Mouse (Mus musculus) C2C12 (cell line): ENCODE results near the gene Sh3glb2. TPM values are rescaled to one million over a fixed set of nuclear protein-coding genes. Genes with fewer than 3 reads are reported as not detected.

ENCODE experiments used
- H3K27me3 ChIP-seq: one replicate; pipeline ENCODE4 v1.6.1; 2011; ENCODE audit not compliant: control insufficient read depth, insufficient read depth, insufficient read length
- H3K36me3 ChIP-seq: one replicate; pipeline ENCODE4 v1.6.1; 2011; ENCODE audit not compliant: control insufficient read depth, insufficient read depth
- H3K4me3 ChIP-seq: one replicate; pipeline ENCODE4 v1.5.1; 2011; ENCODE audit warnings: mild to moderate bottlenecking, control low read depth; ENCODE audit not compliant: poor library complexity, insufficient read depth, severe bottlenecking
- H3K79me2 ChIP-seq: one replicate; pipeline ENCODE4 v1.6.1; 2011; ENCODE audit not compliant: control insufficient read depth, insufficient read depth
- H3K79me3 ChIP-seq: one replicate; pipeline ENCODE4 v1.6.1; 2011; ENCODE audit warnings: low read depth, control low read depth
- H3ac ChIP-seq: one replicate; pipeline ENCODE3; 2011; ENCODE audit warnings: low read depth; ENCODE audit not compliant: control insufficient read depth, insufficient read length
- CEBPB ChIP-seq: IDR thresholded peaks from one replicate; pipeline ENCODE4 v1.6.1; 2011; ENCODE audit warnings: low read depth, mild to moderate bottlenecking, control low read depth, moderate library complexity
- CTCF ChIP-seq: IDR thresholded peaks from one replicate; pipeline ENCODE4 v1.5.1; 2011; ENCODE audit not compliant: control insufficient read depth, insufficient read depth, insufficient read length
- FOSL1 ChIP-seq: IDR thresholded peaks from one replicate; pipeline ENCODE4 v1.8.0; 2011; ENCODE audit warnings: mild to moderate bottlenecking, low read length; ENCODE audit not compliant: poor library complexity, insufficient read depth, severe bottlenecking
- MAX ChIP-seq: IDR thresholded peaks from one replicate; pipeline ENCODE4 v1.6.1; 2011; ENCODE audit warnings: mild to moderate bottlenecking, control low read depth
- MYOD1 ChIP-seq: IDR thresholded peaks from one replicate; pipeline ENCODE4 v1.6.1; 2011; ENCODE audit warnings: low read depth; ENCODE audit not compliant: control insufficient read depth, insufficient read length
- MYOG ChIP-seq: IDR thresholded peaks from one replicate; pipeline ENCODE4 v1.6.1; 2011; ENCODE audit not compliant: control insufficient read depth, insufficient read length; ENCODE audit errors: extremely low read depth
- USF1 ChIP-seq: IDR thresholded peaks from one replicate; pipeline ENCODE4 v1.6.1; 2011; ENCODE audit warnings: low read depth, mild to moderate bottlenecking, control low read depth, moderate library complexity
- polyA plus RNA-seq: library from polyadenylated mRNA; unstranded; fragments of >200 nt; fragmentation: generic; extraction: Trizol; gene quantifications from one replicate; pipeline ENCODE4 v1.2.1, GENCODE M21; 2012; ENCODE audit warnings: missing spikeins

Gene Sh3glb2
- polyA plus RNA-seq, 1 experiment: 60.0 TPM

DNA sequence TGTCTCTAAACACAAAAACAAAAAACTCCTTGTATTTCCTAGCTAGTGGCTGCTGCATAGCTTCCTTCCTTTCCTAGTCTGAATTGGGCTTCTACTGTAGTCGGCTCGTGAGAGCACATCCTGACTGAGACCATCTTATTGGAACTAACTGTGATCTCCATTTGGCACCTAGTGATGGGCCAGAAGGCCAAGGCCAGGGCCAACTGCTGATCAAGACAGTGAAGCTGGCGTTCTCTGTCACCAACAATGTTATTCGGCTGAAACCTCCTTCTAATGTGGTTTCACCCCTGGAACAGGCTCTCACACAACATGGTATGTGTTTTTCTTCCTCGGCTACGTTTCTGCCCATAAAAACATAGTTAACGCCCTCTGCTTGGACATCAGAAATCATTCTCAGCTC lies 31.9 kb downstream of the Sh3glb2 start:
- no peak for TF ChIP-seq CTCF
- Histone ChIP-seq H3K79me2 (no peaks in the 10 kb centered on the region), H3K36me3 (peaks cover 93% of the 10 kb centered on the region), H3K79me3 (no peaks in the 10 kb centered on the region), H3K27me3 (no peaks in the 10 kb centered on the region), H3K4me3 (no peak overlapping the region), H3ac (no peak overlapping the region)

DNA sequence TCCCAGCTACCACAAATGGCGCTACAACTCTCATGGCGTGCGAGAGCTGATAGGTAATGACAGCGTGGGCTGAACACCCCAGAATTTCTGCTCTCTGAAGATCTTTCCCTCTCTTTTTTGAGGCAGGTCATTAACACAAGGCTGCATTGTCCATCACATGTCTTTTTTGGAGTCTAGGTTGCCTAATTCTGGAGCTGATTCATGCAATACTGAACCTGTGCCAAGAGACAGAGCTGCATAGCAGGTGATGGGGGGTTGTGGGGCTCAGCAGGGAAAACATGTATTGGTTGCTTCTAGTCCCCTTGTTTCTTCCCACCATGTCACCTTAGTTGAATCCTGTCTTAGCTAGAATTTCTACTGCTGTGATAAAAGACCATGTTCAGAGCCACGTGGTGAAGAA lies 33.8 kb downstream of the Sh3glb2 start:
- H3ac ChIP-seq: no peak overlapping the region
- no peaks in the 10 kb centered on the region for H3K27me3 ChIP-seq
- H3K79me2 ChIP-seq: no peaks in the 10 kb centered on the region
- peaks cover 96% of the 10 kb centered on the region for H3K36me3 ChIP-seq
- H3K4me3 ChIP-seq: no peak overlapping the region
- no peak for TF ChIP-seq MYOD1
- no peak for TF ChIP-seq USF1
- no peak for TF ChIP-seq CEBPB
- no peak for TF ChIP-seq FOSL1
- TF ChIP-seq MYOG: no peak
- TF ChIP-seq MAX: no peak
- TF ChIP-seq CTCF: no peak
- H3K79me3 ChIP-seq: no peaks in the 10 kb centered on the region

DNA sequence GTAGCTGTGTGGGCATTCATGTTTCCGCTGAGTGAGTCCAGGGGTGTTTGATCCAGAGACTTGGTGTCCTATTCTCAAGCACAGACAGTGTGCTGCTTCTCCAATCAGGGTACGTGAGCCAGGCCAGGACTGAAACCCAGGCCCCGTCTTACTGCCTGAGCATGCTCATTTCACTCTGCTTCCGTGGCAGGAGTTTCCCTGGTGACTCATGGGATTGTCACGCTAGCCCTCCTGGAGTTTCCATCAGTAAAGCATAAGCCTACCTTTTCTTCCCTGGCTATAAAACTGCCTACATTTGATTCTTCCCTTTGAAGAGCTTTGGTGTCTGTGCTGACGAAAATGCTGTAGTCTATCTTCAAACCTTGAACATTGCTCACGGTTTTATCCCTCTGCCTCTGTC lies 36.0 kb downstream of the Sh3glb2 start:
- Histone ChIP-seq H3K4me3 (no peak overlapping the region), H3K79me2 (no peaks in the 10 kb centered on the region), H3K79me3 (no peaks in the 10 kb centered on the region), H3K27me3 (no peaks in the 10 kb centered on the region), H3K36me3 (peaks cover 95% of the 10 kb centered on the region), H3ac (no peak overlapping the region)
- TF ChIP-seq MAX: no peak
- TF ChIP-seq USF1: no peak
- no peak for TF ChIP-seq FOSL1
- no peak for TF ChIP-seq CTCF
- no peak for TF ChIP-seq MYOD1
- no peak for TF ChIP-seq MYOG

DNA sequence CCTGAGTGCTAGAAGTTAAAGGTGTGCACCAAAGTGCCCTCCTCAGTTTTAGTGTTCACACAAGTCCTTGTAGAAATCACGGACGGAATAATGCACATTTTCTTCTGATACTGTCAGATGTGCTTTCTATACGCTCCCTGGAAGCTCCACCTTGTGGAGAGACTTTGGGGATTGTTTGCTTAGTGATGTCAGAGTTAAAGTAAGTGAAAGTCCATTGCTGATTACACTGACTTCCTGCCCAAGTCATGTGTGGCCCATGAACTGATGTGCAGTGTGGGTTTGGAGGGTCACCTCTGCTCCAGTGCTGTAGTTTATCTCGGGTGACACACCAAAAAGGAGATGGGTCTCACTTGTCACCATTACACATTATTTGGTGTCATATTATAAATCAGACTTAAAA lies 39.9 kb downstream of the Sh3glb2 start:
- Histone ChIP-seq H3K79me3 (no peaks in the 10 kb centered on the region), H3K36me3 (peaks cover 96% of the 10 kb centered on the region)
- TF ChIP-seq MAX (no peak), CTCF (no peak), MYOD1 (no peak), CEBPB (no peak), FOSL1 (no peak), USF1 (no peak), MYOG (no peak)

DNA sequence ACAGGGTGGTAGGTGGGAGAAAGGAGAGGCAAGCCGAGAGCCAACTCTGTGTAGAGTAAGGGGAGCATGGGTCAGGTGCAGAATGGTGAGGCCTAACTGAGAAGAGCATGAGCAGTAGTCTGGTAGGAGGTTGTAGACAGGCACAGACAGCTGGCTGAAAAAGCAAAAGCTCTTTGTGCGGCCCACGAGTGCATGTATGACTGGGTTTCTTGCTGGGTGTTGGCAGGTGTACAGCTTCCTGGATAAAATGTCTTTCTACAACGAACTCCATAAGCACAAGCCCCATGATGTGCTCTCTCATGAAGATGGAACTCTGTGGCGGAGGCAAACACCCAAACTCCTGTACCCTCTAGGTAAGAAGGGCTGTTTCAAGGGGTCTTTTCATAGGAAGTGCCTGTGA lies 42.2 kb downstream of the Sh3glb2 start:
- Histone ChIP-seq H3K36me3 (peaks cover 97% of the 10 kb centered on the region), H3K4me3 (no peak overlapping the region), H3K79me3 (no peaks in the 10 kb centered on the region), H3ac (no peak overlapping the region), H3K79me2 (no peaks in the 10 kb centered on the region), H3K27me3 (no peaks in the 10 kb centered on the region)
- TF ChIP-seq USF1 (no peak), CEBPB (no peak), MAX (no peak), MYOG (no peak), CTCF (no peak), MYOD1 (no peak), FOSL1 (no peak)

More for the DNA sequence above, 39.9 kb downstream of the Sh3glb2 start:
- no peaks in the 10 kb centered on the region for H3K27me3 ChIP-seq
- H3K79me2 ChIP-seq: no peaks in the 10 kb centered on the region
- H3K4me3 ChIP-seq: no peak overlapping the region
- H3ac ChIP-seq: no peak overlapping the region

DNA sequence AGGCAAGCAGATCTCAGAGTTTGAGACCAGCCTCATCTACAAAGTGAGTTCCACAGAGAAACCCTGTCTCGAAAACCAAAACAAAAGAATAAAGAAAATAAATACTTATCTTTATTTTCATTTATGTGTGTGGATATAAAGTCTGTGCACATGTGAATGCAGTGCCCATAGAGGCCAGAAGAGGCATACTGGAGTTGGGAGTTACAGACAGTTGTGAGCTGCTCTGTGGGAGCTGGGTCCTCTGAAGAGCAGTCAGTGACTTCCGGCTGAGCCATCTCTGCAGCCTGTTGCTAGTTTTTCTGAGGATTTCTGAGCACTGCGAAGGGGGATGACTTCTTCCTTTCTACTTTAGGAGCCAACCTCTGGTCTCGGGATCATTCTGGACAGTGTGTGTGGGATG lies 43.0 kb downstream of the Sh3glb2 start:
- Histone ChIP-seq H3K36me3 (peaks cover 95% of the 10 kb centered on the region), H3K27me3 (no peaks in the 10 kb centered on the region), H3ac (no peak overlapping the region), H3K79me3 (no peaks in the 10 kb centered on the region), H3K79me2 (no peaks in the 10 kb centered on the region), H3K4me3 (no peak overlapping the region)
- TF ChIP-seq USF1: no peak
- no peak for TF ChIP-seq FOSL1
- TF ChIP-seq MYOG: no peak
- TF ChIP-seq CEBPB: no peak
- TF ChIP-seq MAX: no peak
- no peak for TF ChIP-seq MYOD1
- no peak for TF ChIP-seq CTCF
